Mouse (Mus musculus): ENCODE results near the gene Scube3. TPM values are rescaled to one million over a fixed set of nuclear protein-coding genes. Genes with fewer than 3 reads are reported as not detected.

Gene Scube3
- total RNA-seq, 2 experiments from 2014 or later, result 0.17 to 0.20 TPM

DNA sequence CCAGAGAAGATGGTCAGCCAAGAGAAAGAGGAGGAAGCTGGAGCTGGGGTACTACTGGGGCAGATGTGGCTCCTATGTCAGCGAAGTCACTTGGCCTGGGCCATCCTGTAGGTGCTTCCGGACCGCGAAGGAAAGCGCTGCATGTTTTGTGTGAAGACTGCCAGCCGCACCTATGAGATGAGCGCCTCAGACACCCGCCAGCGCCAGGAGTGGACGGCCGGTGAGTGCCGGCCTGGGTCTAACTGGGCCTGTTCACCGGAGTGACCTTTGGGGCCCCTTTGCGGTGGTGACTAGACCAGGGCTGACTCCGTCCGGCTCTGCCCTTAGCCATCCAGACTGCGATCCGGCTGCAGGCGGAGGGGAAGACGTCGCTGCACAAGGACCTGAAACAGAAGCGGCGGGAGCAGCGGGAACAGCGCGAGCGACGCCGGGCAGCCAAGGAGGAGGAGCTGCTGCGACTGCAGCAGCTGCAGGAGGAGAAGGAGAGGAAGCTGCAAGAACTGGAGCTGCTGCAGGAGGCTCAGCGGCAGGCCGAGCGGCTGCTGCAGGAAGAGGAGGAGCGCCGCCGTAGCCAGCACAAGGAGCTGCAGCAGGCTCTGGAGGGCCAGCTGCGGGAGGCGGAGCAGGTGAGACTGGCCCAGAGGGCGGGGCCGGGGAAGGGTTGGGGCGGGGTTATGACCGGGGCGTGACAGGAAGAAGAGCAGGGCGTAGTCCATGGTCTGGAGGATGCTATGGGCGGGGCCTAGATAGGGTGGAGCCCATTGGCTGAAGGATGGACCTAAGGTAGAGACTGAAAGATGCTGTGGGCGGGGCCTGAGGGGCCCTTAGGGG, 81.8 kb downstream of the Scube3 start:
- peak; percentile 14; the same call in 1 of the 2 replicates for TF ChIP-seq CTCF (IDR thresholded peaks at IDR 0.05)
- intact Hi-C loops (cut with DNase I), result no loop called here
- peak; percentile 97 for DNase-seq
- Histone ChIP-seq H3K27ac (peak overlapping the region; percentile 84), H3K4me3 (peak overlapping the region; percentile 82)

Other genes starting within 250 kb of the Scube3 start
- 10 to 100 TPM in 1 of 2 experiments, 1 to 10 TPM in 1; 8.8 to 23.4 TPM for gene Anks1, start 232.8 kb upstream of the Scube3 start, total RNA-seq (2021)
- 10 to 100 TPM; 14.0 to 19.1 TPM for gene Taf11, start 232.3 kb upstream of the Scube3 start, total RNA-seq (2021)
- not detected for gene Tcp11, start 61.5 kb upstream of the Scube3 start, total RNA-seq (2021)
- 10 to 100 TPM; 12.9 to 13.9 TPM for gene Zfp523, start 35.0 kb downstream of the Scube3 start, total RNA-seq (2021)
- 1 to 10 TPM; 1.5 to 1.6 TPM for gene Def6, start 65.6 kb downstream of the Scube3 start, total RNA-seq (2021)
- 10 to 100 TPM; 29.1 to 30.7 TPM for gene Ppard, start 90.6 kb downstream of the Scube3 start, total RNA-seq (2021)
- gene Fance, start 171.4 kb downstream of the Scube3 start, total RNA-seq (2021), result 10 to 100 TPM in 1 of 2 experiments, 1 to 10 TPM in 1; 9.4 to 11.2 TPM
- 100 to 1,000 TPM; 382 to 410 TPM for gene Rpl10a, start 186.3 kb downstream of the Scube3 start, total RNA-seq (2021)
- gene Tead3, start 208.7 kb downstream of the Scube3 start, total RNA-seq (2021), result 1 to 10 TPM; 6.9 to 7.4 TPM
- gene Tulp1, start 223.1 kb downstream of the Scube3 start, total RNA-seq (2021), result not detected